Mouse (Mus musculus) intestine, postnatal 0 days (tissue): Measurements from ENCODE around the gene Hist1h3g. TPM values are rescaled to one million over a fixed set of nuclear protein-coding genes. Genes with fewer than 3 reads are reported as not detected.

ENCODE experiments used
- ATAC-seq: fragments of 200-750 bp; cut with Nextera tagmentation; 2 replicates; pipeline ENCODE4 v1.8.0; 2017; ENCODE audit warnings: mild to moderate bottlenecking, moderate TSS enrichment, moderate library complexity
- H3K27ac ChIP-seq: fragments of 300-500 bp; sonication (generic); 2 replicates; pipeline ENCODE4 v1.5.1; 2014; ENCODE audit warnings: mild to moderate bottlenecking, low read depth, low read length, moderate library complexity
- H3K27me3 ChIP-seq: fragments of 300-500 bp; sonication (generic); replicated peaks from 2 replicates; pipeline ENCODE4 v1.6.1; 2014; ENCODE audit warnings: low read length, mixed read lengths; ENCODE audit not compliant: control insufficient read depth, insufficient read depth
- H3K36me3 ChIP-seq: fragments of 300-500 bp; sonication (generic); 2 replicates; pipeline ENCODE4 v1.6.1; 2014; ENCODE audit warnings: mild to moderate bottlenecking, moderate library complexity; ENCODE audit not compliant: control insufficient read depth, insufficient read depth
- H3K4me1 ChIP-seq: fragments of 300-500 bp; sonication (generic); replicated peaks from 2 replicates; pipeline ENCODE4 v1.6.1; 2014; ENCODE audit warnings: antibody characterized with exemption, low read length, mixed read lengths; ENCODE audit not compliant: control insufficient read depth, insufficient read depth
- H3K4me2 ChIP-seq: fragments of 300-500 bp; sonication (generic); replicated peaks from 2 replicates; pipeline ENCODE4 v1.6.1; 2014; ENCODE audit warnings: low read depth, mild to moderate bottlenecking, moderate library complexity
- H3K4me3 ChIP-seq: fragments of 300-500 bp; sonication (generic); 2 replicates; pipeline ENCODE4 v1.5.1; 2014; ENCODE audit warnings: low read depth, low read length
- H3K9ac ChIP-seq: fragments of 300-500 bp; sonication (generic); 2 replicates; pipeline ENCODE4 v1.6.1; 2014; ENCODE audit warnings: mild to moderate bottlenecking, low read depth, low read length
- H3K9me3 ChIP-seq: fragments of 300-500 bp; sonication (generic); 2 replicates; pipeline ENCODE4 v1.6.1; 2016; ENCODE audit warnings: mixed run types; ENCODE audit not compliant: control insufficient read depth
- CTCF ChIP-seq: sonication (generic); IDR thresholded peaks from 2 replicates; pipeline ENCODE4 v1.5.1; 2016; ENCODE audit warnings: low read depth, mild to moderate bottlenecking, control low read depth, antibody characterized with exemption, moderate library complexity
- WGBS: fragments of 180-500 bp; shearing (Covaris S2); extraction: QIAGEN DNeasy Blood & Tissue Kit; methylation state at CpG from one replicate; pipeline ENCODE4 v1.1.7; 2014; 5-methylcytosine and 5-hydroxymethylcytosine counted together
- microRNA-seq: library from miRNA; unstranded; fragments of <30 nt; microRNA quantifications from one replicate; pipeline ENCODE4, GENCODE M21; 2016
- polyA plus RNA-seq: library from polyadenylated mRNA; unstranded; fragments of >200 nt; fragmentation: Nextera tagmentation; extraction: Ambion mirVana; gene quantifications from 2 replicates; pipeline ENCODE4 v1.2.1, GENCODE M21; 2015

Gene Hist1h3g
- polyA plus RNA-seq, 1 experiment from 2014 or later: 2.1 TPM

GRCm38 (mm10) chr13:23583387-23584068 lies 48.3 kb downstream of the Hist1h3g start:
- no peak overlapping the region for H3K4me3 ChIP-seq
- H3K9me3 ChIP-seq: no peaks in the 10 kb centered on the region
- H3K27ac ChIP-seq: no peak overlapping the region
- no peak for TF ChIP-seq CTCF
- no peaks in the 10 kb centered on the region for H3K36me3 ChIP-seq
- H3K4me2 ChIP-seq: peak overlapping the region; percentile 85; the same call in 1 of the 2 replicates
- ATAC-seq: no peak
- H3K4me1 ChIP-seq: no peaks in the 10 kb centered on the region
- no peak overlapping the region for H3K9ac ChIP-seq
- no peaks in the 10 kb centered on the region for H3K27me3 ChIP-seq

- H3K4me1 ChIP-seq: no peaks in the 10 kb centered on the region
- H3K36me3 ChIP-seq: no peaks in the 10 kb centered on the region
- H3K9me3 ChIP-seq: no peaks in the 10 kb centered on the region
- H3K9ac ChIP-seq: peak overlapping the region; percentile 61
- no peaks in the 10 kb centered on the region for H3K27me3 ChIP-seq
- H3K27ac ChIP-seq: peak overlapping the region; percentile 95; the same call in 1 of the 2 replicates
- ATAC-seq: no peak
- H3K4me3 ChIP-seq: peak overlapping the region; percentile 54; the same call in 1 of the 2 replicates
- H3K4me2 ChIP-seq: peak overlapping the region; percentile 85
- no peak for TF ChIP-seq CTCF
Measured at GRCm38 (mm10) chr13:23584331-23584730, 49.1 kb downstream of the Hist1h3g start.

- Histone ChIP-seq H3K4me3 (peak overlapping the region; percentile 54), H3K9me3 (no peaks in the 10 kb centered on the region), H3K27ac (peak overlapping the region; percentile 95), H3K4me2 (peak overlapping the region; percentile 85), H3K27me3 (no peaks in the 10 kb centered on the region), H3K4me1 (no peaks in the 10 kb centered on the region), H3K9ac (peak overlapping the region; percentile 61), H3K36me3 (no peaks in the 10 kb centered on the region)
- TF ChIP-seq CTCF: no peak
- peak; percentile 14; the same call in 1 of the 2 replicates for ATAC-seq
- WGBS: under 1% methylated on average over 21 of the region's 21 CpGs
Measured at GRCm38 (mm10) chr13:23585029-23585441, 49.8 kb downstream of the Hist1h3g start.

Small RNA genes within 50 kb of the gene (microRNA-seq; reads per million reads assigned to microRNA genes)
- gene Gm44297 (not detected), gene Gm44359 (not detected), gene Gm44394 (not detected), gene n-TStga1 (not detected)

Other genes starting within 250 kb of the Hist1h3g start
- 15.6 and 17.2 TPM in 2 replicates for gene Zfp322a, start 166.2 kb upstream of the Hist1h3g start, polyA plus RNA-seq
- gene Abt1, start 111.6 kb upstream of the Hist1h3g start, polyA plus RNA-seq: 5.1 and 5.6 TPM in 2 replicates
- not detected in 2 replicates for gene Btn1a1, start 69.5 kb upstream of the Hist1h3g start, polyA plus RNA-seq
- gene Btn2a2, start 46.6 kb upstream of the Hist1h3g start, polyA plus RNA-seq: not detected in 2 replicates
- 6.1 and 8.1 TPM in 2 replicates for gene Hist1h4h, start 4.4 kb upstream of the Hist1h3g start, polyA plus RNA-seq
- gene Hist1h2af, start 1.5 kb upstream of the Hist1h3g start, polyA plus RNA-seq: 2.7 and 3.0 TPM in 2 replicates
- gene Hist1h2bh, start 8.0 kb downstream of the Hist1h3g start, polyA plus RNA-seq: 0.18 and 0.23 TPM in 2 replicates
- 0.37 TPM in 1 of 2 replicates, not detected in the other for gene Hist1h3f, start 8.6 kb downstream of the Hist1h3g start, polyA plus RNA-seq
- gene Hist1h4f, start 16.2 kb downstream of the Hist1h3g start, polyA plus RNA-seq: 0.46 TPM in 1 of 2 replicates, not detected in the other
- 0.13 and 0.21 TPM in 2 replicates for gene Hist1h1d, start 17.8 kb downstream of the Hist1h3g start, polyA plus RNA-seq
- gene Hist1h3e, start 26.9 kb downstream of the Hist1h3g start, polyA plus RNA-seq: 2.2 and 2.4 TPM in 2 replicates
- gene Hist1h2ae, start 35.8 kb downstream of the Hist1h3g start, polyA plus RNA-seq: 17.7 and 24.0 TPM in 2 replicates
- gene Hist1h2bg, start 36.0 kb downstream of the Hist1h3g start, polyA plus RNA-seq: 3.1 and 4.4 TPM in 2 replicates
- 0.64 and 1.3 TPM in 2 replicates for gene Hist1h2bf, start 38.8 kb downstream of the Hist1h3g start, polyA plus RNA-seq
- 0.97 and 1.3 TPM in 2 replicates for gene Hist1h2ad, start 39.0 kb downstream of the Hist1h3g start, polyA plus RNA-seq
- 1.6 and 2.3 TPM in 2 replicates for gene Hist1h3d, start 40.3 kb downstream of the Hist1h3g start, polyA plus RNA-seq
- 34.7 and 35.3 TPM in 2 replicates for gene Hist1h4d, start 46.2 kb downstream of the Hist1h3g start, polyA plus RNA-seq
- 0.30 and 0.46 TPM in 2 replicates for gene Hist1h2be, start 85.7 kb downstream of the Hist1h3g start, polyA plus RNA-seq
- gene Hist1h1e, start 87.1 kb downstream of the Hist1h3g start, polyA plus RNA-seq: 6.8 and 6.9 TPM in 2 replicates
- gene Hist1h2ac, start 148.5 kb downstream of the Hist1h3g start, polyA plus RNA-seq: 0.46 TPM in 2 replicates
- gene Hist1h2bc, start 148.8 kb downstream of the Hist1h3g start, polyA plus RNA-seq: 211 and 224 TPM in 2 replicates
- not detected in 2 replicates for gene Hist1h1t, start 160.4 kb downstream of the Hist1h3g start, polyA plus RNA-seq
- gene Hist1h4c, start 163.0 kb downstream of the Hist1h3g start, polyA plus RNA-seq: 2.9 and 3.0 TPM in 2 replicates
- gene Hfe, start 175.4 kb downstream of the Hist1h3g start, polyA plus RNA-seq: 12.5 TPM in 2 replicates
- gene Hist1h1c, start 203.4 kb downstream of the Hist1h3g start, polyA plus RNA-seq: 105 and 107 TPM in 2 replicates
- gene Hist1h3c, start 210.2 kb downstream of the Hist1h3g start, polyA plus RNA-seq: 1.2 and 1.4 TPM in 2 replicates
- gene Hist1h2bb, start 211.3 kb downstream of the Hist1h3g start, polyA plus RNA-seq: 0.37 and 0.48 TPM in 2 replicates
- gene Hist1h2ab, start 215.7 kb downstream of the Hist1h3g start, polyA plus RNA-seq: 11.7 and 12.1 TPM in 2 replicates
- 1.3 and 1.5 TPM in 2 replicates for gene Hist1h3b, start 216.8 kb downstream of the Hist1h3g start, polyA plus RNA-seq
- 0.76 and 1.4 TPM in 2 replicates for gene Hist1h4b, start 221.6 kb downstream of the Hist1h3g start, polyA plus RNA-seq
- 0.43 TPM in 1 of 2 replicates, not detected in the other for gene Hist1h4a, start 225.8 kb downstream of the Hist1h3g start, polyA plus RNA-seq
- gene Hist1h3a, start 227.0 kb downstream of the Hist1h3g start, polyA plus RNA-seq: 4.1 and 4.5 TPM in 2 replicates
- gene Hist1h1a, start 228.2 kb downstream of the Hist1h3g start, polyA plus RNA-seq: 0.60 and 0.85 TPM in 2 replicates
- 0.10 TPM in 1 of 2 replicates, not detected in the other for gene Trim38, start 234.5 kb downstream of the Hist1h3g start, polyA plus RNA-seq